Mouse (Mus musculus): ENCODE results near the gene Als2cr12. TPM values are rescaled to one million over a fixed set of nuclear protein-coding genes. Genes with fewer than 3 reads are reported as not detected.

Gene Als2cr12
- total RNA-seq (2023): not detected

GRCm38 (mm10) chr1:58695810-58696209, at the start of gene Als2cr12:
TSS of gene Als2cr12 (minus strand) at chr1:58695989.

GRCm38 (mm10) chr1:58711365-58712016, 15.7 kb upstream of the Als2cr12 start, which contains the start of gene Cflar:
TSS of gene Cflar (plus strand) at chr1:58711508.

Other genes with a start within 250 kb of the Als2cr12 start
- 10 to 100 TPM; 22.9 to 27.1 TPM for gene Orc2, start 190.9 kb downstream of the Als2cr12 start, total RNA-seq (2023)
- 10 to 100 TPM; 13.4 to 24.7 TPM for gene Fam126b, start 109.7 kb downstream of the Als2cr12 start, total RNA-seq (2023)
- 10 to 100 TPM; 35.4 to 46.4 TPM for gene Ndufb3, start 109.6 kb downstream of the Als2cr12 start, total RNA-seq (2023)
- gene Cflar, start 15.5 kb upstream of the Als2cr12 start, total RNA-seq (2023): 100 to 1,000 TPM; 182 to 199 TPM
- 100 to 1,000 TPM; 111 to 114 TPM for gene Casp8, start 99.4 kb upstream of the Als2cr12 start, total RNA-seq (2023)